Mouse (Mus musculus) olfactory bulb, adult 2 months (tissue): ENCODE results near the gene Rftn2. TPM values are rescaled to one million over a fixed set of nuclear protein-coding genes. Genes with fewer than 3 reads are reported as not detected.

Source experiments
- H3K27ac ChIP-seq: fragments of 200-500 bp; 2 replicates; pipeline ENCODE4 v1.5.1; 2012; ENCODE audit warnings: low read depth, low read length; ENCODE audit not compliant: insufficient read depth
- H3K4me1 ChIP-seq: fragments of 200-500 bp; 2 replicates; pipeline ENCODE4 v1.6.1; 2012; ENCODE audit warnings: low read length; ENCODE audit not compliant: control insufficient read depth, insufficient read depth
- H3K4me3 ChIP-seq: fragments of 200-500 bp; 2 replicates; pipeline ENCODE4 v1.5.1; 2012; ENCODE audit warnings: mild to moderate bottlenecking, low read depth, low read length, moderate library complexity; ENCODE audit not compliant: insufficient read depth
- CTCF ChIP-seq: fragments of 200-500 bp; IDR thresholded peaks from 2 replicates; pipeline ENCODE4 v1.5.1; 2012; ENCODE audit warnings: low read depth, mild to moderate bottlenecking, low read length, moderate library complexity; ENCODE audit not compliant: insufficient read depth
- POLR2A ChIP-seq: fragments of 200-500 bp; IDR thresholded peaks from 2 replicates; pipeline ENCODE4 v1.6.1; 2012; ENCODE audit warnings: mild to moderate bottlenecking, low read depth, low read length, moderate library complexity; ENCODE audit not compliant: insufficient read depth
- WGBS: fragments of 180-500 bp; shearing (Covaris S2); methylation state at CpG from one replicate; pipeline ENCODE4 v1.1.7; 2018; 5-methylcytosine and 5-hydroxymethylcytosine counted together
- polyA plus RNA-seq: library from polyadenylated mRNA; stranded (reverse); fragments of >200 nt; gene quantifications from 2 replicates; pipeline ENCODE4 v1.2.4, GENCODE M21; 2012; ENCODE audit warnings: low replicate concordance; ENCODE audit not compliant: missing spikeins, insufficient read depth, insufficient read length

Rftn2 gene
- polyA plus RNA-seq, 1 experiment = not detected

DNA sequence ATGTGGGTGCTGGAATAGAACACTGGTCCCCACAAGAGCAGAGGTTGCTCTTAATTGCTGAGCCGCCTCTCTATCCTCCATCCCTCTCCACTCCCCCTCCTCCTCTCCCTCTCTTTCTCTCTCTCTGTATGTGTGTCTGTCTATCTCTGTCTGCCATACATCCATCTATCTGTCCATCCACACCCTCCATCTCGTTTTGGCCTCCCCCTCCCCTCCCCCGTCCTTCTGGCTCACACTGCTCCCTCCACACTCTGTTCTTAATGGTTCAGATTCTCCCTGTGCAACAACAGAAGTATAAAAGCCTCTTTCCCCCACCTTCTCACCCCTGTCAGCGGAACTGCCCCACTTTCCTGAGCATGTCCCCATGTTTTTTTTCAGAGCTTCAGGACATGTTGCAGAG lies 59.0 kb downstream of the Rftn2 start:
- TF ChIP-seq CTCF (no peak), POLR2A (no peak)
- Histone ChIP-seq H3K27ac (no peak overlapping the region), H3K4me3 (no peak overlapping the region), H3K4me1 (no peaks in the 10 kb centered on the region; the same call in 1 of the 2 replicates)
- 87% methylated on average over 4 of the region's 4 CpGs for WGBS

DNA sequence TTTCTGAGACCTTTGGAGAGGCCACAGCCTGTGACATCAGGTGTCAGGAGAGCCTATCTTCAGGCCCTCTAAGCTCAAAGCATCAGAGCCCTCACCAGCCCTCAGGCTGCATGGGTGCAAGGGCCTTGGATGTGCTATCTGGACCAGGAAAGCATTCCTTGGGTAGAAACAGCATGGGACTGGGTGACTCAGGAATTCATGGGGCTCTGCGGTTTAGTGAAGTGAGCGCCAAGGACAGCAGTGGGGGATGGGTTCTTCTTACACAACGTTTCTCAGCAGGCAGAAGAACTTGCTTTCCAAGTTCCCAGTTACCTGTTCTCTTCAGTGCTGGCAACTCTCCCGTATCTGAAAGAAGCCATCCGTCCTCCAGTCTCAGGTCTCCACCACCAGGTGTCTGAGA lies 62.6 kb downstream of the Rftn2 start:
- no peak for TF ChIP-seq CTCF
- Histone ChIP-seq H3K27ac (no peak overlapping the region), H3K4me3 (no peak overlapping the region), H3K4me1 (peaks cover 3% of the 10 kb centered on the region)
- WGBS = 65% methylated on average over 5 of the region's 5 CpGs

GRCm38 (mm10) chr1:55162781-55163180 lies 63.8 kb downstream of the Rftn2 start:
- WGBS = 79% methylated on average over 5 of the region's 5 CpGs

DNA sequence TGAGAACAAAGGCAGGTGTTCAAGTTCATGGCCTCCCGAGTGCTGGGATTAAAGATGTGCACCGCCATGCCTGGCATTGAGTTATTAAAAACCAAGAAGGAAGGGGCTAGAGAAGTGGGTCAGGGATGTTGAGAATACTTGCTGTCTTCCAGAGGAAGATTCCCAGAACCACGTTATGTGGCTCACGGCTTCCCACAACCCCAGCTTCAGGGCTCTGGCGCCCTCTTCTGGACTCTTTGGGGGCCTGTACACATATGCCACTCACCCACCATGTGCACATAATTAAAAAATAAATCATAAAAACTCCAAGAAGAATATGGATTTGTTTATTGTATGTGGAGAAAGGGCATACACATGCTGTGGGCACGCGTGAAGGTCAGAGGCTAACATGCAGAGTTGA lies 64.7 kb downstream of the Rftn2 start:
- H3K27ac ChIP-seq = 0 out of 2 replicates have a peak overlapping the region, but pooled peaks have one; percentile 33
- peaks cover 3% of the 10 kb centered on the region for H3K4me1 ChIP-seq
- TF ChIP-seq CTCF = no peak
- TF ChIP-seq POLR2A = no peak
- 80% methylated on average over 7 of the region's 7 CpGs for WGBS
- H3K4me3 ChIP-seq = no peak overlapping the region

More at GRCm38 (mm10) chr1:55162781-55163180, 63.8 kb downstream of the Rftn2 start:
- Histone ChIP-seq H3K27ac (no peak overlapping the region), H3K4me3 (no peak overlapping the region), H3K4me1 (peaks cover 3% of the 10 kb centered on the region)
- TF ChIP-seq POLR2A (no peak), CTCF (no peak)

GRCm38 (mm10) chr1:55160831-55161638 lies 65.5 kb downstream of the Rftn2 start:
- TF ChIP-seq CTCF (no peak), POLR2A (no peak)
- Histone ChIP-seq H3K4me3 (no peak overlapping the region), H3K4me1 (peaks cover 3% of the 10 kb centered on the region), H3K27ac (peak overlapping the region; percentile 74)
- WGBS = 36% methylated on average over 17 of the region's 17 CpGs

- Histone ChIP-seq H3K4me1 (peaks cover 3% of the 10 kb centered on the region), H3K27ac (no peak overlapping the region; the same call in 1 of the 2 replicates), H3K4me3 (no peak overlapping the region)
- 88% methylated on average over 3 of the region's 3 CpGs for WGBS
- TF ChIP-seq POLR2A (no peak), CTCF (no peak)
Observed at GRCm38 (mm10) chr1:55160218-55160617, 66.4 kb downstream of the Rftn2 start.

DNA sequence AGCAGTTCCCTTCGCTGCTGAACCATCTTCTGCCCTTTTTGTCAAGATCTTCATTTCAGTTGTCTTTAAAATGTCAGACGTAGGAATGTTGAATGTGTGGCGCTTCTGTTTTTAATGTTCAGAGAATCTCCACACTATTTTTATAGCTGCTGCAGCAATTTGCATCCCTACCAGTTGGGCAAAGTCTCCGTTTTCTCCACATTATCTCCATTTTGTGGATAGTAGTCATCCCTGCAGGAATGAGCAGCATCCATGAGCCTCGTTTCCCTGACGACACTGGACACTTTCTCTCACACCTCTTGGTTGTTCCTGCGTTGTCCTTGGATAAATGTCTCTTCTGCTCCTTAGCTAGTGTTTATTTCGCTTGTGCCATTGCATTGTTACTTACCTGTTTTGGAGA lies 67.8 kb downstream of the Rftn2 start:
- H3K4me3 ChIP-seq = no peak overlapping the region
- TF ChIP-seq CTCF = no peak
- TF ChIP-seq POLR2A = no peak
- peaks cover 3% of the 10 kb centered on the region for H3K4me1 ChIP-seq
- 92% methylated on average over 8 of the region's 8 CpGs for WGBS
- H3K27ac ChIP-seq = no peak overlapping the region

DNA sequence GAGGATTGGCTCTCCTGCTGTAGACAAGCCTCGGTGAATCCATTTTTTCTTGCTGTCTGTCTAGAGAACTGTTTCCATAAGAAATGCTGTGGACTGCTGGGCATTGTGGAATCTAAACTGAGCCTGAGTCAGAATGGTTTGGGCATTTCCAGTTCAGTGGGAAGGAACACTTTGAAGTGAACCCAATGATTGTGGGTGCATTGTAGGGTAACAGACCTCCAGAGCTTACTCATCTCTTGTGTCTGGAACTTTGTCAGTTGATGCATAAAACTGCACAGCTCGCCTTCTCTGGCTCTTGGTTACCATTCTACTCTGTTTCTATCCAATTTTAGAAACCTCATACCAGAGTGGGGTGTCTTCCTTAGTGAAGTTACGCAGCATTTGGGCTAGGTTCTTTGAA lies 68.4 kb downstream of the Rftn2 start:
- TF ChIP-seq CTCF (no peak), POLR2A (no peak)
- no peak overlapping the region for H3K27ac ChIP-seq
- H3K4me1 ChIP-seq = peaks cover 3% of the 10 kb centered on the region; the same call in 1 of the 2 replicates
- WGBS = 71% methylated on average over 3 of the region's 3 CpGs
- H3K4me3 ChIP-seq = no peak overlapping the region

- WGBS = 98% methylated on average over 4 of the region's 4 CpGs
- Histone ChIP-seq H3K27ac (no peak overlapping the region), H3K4me1 (peaks cover 3% of the 10 kb centered on the region; the same call in 1 of the 2 replicates), H3K4me3 (no peak overlapping the region)
- no peak for TF ChIP-seq CTCF
- TF ChIP-seq POLR2A = no peak
Observed at GRCm38 (mm10) chr1:55157329-55157728, 69.3 kb downstream of the Rftn2 start.
